Mouse (Mus musculus) cerebellum, postnatal 4 days (tissue): Measurements from ENCODE around the gene Serpine2.

Experiments
- DNase-seq, 2 experiments: peaks; one replicate each; pipeline ENCODE4 v3.0.0; 2022; ENCODE audit warnings: low spot score in 2 of 2, mixed read lengths in 1 of 2

The Serpine2 gene

DNA sequence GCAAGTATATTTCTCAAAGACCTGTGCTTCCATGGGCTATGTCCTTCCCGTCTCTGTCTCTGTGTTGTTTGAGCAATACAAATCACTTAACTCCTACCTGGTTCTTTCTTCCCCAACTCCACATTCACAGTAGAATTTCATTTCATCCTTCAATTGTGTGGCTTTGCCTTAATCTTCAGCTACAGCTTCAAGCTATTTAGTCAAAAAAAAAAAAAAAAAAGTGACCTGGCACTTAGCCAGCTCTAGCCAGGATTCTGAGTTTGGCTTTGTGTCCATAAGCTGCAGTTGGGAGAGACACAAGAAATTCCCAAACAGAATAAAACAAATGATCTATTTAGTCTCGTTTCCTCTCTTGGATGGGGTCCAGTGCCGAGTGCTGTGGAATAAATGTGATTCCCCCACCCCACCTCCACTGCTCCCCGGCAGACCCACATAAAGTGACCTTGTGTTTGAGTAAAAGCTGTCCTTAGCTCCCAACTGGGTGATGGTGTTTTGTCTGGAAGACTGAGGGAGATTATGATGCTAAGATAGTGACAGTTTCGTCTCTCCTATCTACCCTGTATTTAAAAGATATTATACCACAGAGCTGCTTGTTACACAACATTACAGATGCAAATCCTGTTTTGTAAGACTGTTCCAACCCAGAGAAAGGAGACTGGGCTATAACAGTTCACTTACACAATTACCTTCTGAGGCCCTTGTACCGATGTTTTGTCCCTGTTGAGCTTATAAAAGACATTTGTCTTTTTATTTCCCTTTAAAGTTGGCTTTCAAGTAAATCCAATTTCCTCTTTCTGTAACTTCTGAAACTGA, at the start of gene Serpine2:
Serpine2 (minus strand) TSS at position 51 of the 813 bp plus-strand sequence.
- peak in 1 of 2 experiments; percentile 33 for DNase-seq

DNA sequence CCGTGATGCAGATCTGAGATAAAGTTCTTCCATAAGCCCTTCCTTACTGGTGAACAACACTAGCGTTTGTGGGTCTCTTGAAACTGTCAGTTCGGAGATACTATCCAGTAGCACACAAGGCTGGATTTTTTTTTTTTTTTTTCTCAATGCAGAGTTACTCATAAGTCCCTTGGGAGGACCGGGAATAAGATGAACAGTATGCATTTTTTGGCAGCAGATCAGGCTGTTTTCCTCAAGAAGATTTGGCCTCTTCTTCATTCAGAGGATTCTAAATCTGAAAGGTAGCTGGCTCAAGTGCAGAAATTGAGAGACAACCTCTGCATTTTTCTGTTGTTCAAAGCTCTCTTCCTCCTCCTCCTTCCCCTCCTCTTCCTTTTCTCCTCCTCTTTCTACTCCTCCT, 46.8 kb upstream of the Serpine2 start:
- no peak for DNase-seq

DNA sequence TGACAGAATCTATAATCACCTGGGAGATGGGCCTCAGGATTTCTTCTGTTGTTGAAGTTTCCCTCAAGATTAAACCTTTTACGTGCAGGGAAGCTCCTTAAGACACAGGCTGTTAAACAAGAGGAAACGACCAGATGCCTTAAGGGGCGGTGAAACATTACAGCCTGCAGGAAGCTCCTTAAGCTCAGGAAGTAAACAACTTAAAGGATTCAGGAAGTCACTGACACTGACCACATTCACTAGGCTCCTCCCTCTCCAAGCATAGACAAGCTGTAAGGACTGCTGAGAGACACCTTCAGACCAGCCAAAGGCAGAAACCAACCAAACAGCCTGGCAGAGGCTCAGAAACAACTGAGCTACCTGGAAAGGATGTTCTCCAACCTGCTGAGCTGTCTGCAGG, 44.3 kb upstream of the Serpine2 start:
- DNase-seq, result no peak

GRCm38 (mm10) chr1:79902901-79903300, 41.9 kb upstream of the Serpine2 start:
- DNase-seq, result no peak

- no peak for DNase-seq
Measured at GRCm38 (mm10) chr1:79882648-79883047, 21.7 kb upstream of the Serpine2 start.

DNA sequence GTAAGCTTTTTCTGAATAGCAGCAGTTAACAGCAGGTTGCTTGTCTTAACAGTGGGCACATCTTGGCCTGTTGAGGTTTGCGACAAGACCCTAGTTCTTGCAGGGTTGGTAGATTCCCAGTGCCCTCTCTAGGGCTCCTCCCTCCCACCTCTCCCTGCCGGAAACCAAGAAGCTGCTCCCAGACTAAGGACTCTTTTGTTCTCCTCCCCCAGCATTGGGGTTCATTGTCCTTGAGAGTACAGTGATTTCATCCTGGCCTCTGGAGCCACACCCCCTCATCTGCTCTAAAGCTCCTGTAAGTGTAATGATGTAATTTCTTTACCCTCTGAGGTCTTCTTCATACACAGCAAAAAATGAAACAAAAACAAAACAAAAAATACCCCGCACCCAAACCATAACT, 13.8 kb upstream of the Serpine2 start:
- DNase-seq, result no peak

GRCm38 (mm10) chr1:79860411-79861039, 455 bp downstream of the Serpine2 start:
- DNase-seq, result no peak

DNA sequence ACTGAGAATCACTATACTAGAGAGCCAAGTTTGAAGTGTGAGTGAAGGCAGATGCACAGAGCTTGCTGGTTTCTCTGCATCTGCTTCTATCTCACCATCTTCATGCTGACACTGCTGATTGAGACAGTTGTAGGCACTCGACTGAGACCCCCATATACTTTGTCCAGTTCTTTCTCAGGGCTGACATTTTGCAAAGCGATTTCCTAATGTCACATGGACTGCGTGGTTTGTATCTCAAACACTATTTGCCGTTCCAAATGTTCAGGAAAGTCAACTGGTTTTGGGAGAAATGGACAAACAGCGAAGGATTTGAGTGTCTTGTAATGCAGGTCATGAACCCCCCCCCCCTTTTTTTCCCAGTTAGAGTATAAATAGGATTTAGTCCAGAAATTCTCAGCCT, 1.0 kb downstream of the Serpine2 start:
- DNase-seq, result no peak

DNA sequence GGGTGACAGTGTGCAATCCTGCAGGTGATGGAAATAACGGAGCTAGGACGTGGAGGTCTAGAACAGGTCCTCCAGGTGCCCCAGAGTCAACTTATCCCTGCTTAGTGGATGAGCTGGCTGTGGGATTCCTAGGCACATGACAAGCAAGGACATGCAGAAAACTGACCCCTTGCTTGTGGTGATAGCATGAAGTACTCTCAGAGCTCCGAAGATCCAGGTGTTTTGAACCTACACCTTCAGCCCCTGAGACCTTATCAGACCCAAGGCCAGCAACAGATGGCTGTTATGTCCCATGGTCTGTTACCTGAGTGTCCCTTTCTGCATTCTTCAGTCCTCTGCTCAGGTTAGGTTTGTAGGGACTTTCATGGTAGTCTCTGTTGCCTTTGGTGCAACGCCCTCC, 2.0 kb downstream of the Serpine2 start:
- no peak for DNase-seq

GRCm38 (mm10) chr1:79858389-79858994, 2.5 kb downstream of the Serpine2 start:
- peak; percentile 30 to 34 for DNase-seq

DNA sequence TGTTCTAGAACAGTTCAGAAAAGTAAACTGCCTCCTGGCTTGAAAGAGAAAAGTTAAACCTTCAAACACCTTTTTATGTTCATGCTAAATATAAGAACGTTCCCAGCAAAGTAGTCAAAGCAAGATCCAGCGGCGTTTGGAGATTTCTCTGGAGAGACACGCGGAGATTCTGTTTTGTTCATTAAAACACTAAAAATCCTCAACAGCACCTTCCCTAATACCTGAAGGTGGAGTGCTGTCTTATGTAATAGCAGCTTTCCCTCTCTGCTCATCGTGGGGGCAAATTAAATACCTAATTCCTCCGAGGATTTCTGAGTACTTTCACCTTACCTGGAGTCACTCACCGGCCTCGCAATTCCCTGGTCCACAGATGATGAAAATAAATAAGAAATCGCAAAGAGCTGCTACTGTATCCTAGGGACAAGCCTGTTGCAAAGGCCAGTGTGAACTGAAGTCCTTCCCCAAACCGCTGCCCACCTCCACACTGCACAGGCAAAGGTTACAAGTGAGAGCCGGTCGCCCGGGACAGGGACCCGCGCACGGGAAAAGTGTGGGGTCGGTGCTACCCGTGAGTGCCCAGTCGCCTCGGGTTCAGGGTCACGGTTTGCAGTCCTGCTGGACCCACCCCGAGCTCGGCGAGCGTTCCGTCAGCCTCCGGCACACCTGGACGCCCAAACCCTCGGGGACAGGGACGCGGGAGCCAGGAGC, 3.1 kb downstream of the Serpine2 start:
- DNase-seq, result no peak

GRCm38 (mm10) chr1:79856756-79857155, 4.2 kb downstream of the Serpine2 start:
- DNase-seq, result no peak

GRCm38 (mm10) chr1:79853527-79853926, 7.5 kb downstream of the Serpine2 start:
- DNase-seq, result no peak

- DNase-seq, result no peak
Measured at GRCm38 (mm10) chr1:79850341-79850740, 10.6 kb downstream of the Serpine2 start.

DNA sequence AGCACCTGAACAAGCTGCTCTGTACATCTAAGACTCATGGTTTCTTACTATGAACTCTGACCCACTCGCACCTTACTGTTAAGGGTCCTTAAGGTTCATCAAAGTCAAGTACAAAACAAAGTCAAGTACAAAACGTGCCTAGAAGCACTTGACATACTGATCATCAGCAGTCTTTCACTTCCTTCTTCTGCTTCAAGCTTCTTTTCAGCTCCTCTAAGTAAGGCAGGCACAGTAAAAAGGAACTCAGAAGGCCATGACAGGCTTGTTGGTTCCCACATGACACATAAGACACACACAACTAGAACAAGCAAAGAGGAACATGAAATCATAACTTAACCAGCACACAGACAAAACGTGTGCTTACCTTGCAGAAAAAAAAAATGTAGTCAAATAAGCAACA, 12.3 kb downstream of the Serpine2 start:
- DNase-seq, result no peak

DNA sequence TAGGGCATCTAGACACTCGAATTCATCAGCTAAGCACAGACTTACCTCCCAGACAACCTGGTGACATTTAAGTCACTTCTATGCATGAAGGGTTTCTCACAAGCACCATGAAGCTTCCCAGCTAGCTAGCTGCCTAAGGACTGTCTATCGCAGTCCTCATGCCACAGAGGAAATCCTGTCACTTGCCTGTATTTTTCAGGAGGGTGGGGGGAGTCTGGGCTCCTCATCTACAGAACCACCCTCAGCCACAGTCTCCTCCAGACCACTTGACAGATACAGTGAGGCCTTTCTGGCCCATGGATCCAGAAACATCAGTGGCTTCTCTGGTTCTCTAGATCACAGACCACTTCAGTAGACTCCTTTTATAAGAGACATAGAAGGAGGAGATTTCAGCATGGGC, 14.1 kb downstream of the Serpine2 start:
- no peak for DNase-seq

GRCm38 (mm10) chr1:79832719-79833404, 28.1 kb downstream of the Serpine2 start:
- DNase-seq, result peak; percentile 34 to 54

DNA sequence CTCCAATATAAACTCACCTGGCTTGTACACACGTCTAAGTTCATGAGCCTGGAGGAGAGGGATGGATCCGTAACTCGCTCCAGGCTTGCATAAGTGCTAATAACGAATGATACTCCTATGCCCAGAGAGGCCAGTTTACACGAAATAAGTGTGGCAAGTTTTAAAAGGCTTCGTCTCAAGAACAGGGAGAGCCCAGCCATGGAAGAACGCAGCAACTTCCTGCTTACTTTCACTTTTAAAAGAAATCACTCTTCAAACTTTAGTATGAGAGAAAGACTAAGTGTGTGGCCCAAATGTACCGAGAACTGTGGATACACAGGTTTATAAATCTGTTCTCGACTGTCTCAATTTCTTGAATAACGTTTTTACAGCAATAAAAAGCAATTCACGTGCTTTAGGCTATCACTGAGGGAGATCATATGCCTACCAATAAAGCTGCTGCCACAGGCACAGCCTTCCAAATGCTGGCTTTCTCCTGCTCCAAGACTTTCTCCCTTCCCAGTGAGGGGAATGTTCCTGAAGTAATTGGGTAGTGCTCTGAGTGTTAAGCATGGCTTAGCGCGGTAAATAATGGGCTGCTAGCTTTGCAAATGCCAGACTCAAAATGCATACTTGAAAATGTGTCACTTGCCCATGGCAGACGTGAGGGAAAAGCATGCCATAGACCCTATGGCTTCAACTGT, 36.9 kb downstream of the Serpine2 start:
- no peak for DNase-seq

GRCm38 (mm10) chr1:79822806-79823525, 38.0 kb downstream of the Serpine2 start:
- DNase-seq, result peak in 1 of 2 experiments; percentile 32

DNA sequence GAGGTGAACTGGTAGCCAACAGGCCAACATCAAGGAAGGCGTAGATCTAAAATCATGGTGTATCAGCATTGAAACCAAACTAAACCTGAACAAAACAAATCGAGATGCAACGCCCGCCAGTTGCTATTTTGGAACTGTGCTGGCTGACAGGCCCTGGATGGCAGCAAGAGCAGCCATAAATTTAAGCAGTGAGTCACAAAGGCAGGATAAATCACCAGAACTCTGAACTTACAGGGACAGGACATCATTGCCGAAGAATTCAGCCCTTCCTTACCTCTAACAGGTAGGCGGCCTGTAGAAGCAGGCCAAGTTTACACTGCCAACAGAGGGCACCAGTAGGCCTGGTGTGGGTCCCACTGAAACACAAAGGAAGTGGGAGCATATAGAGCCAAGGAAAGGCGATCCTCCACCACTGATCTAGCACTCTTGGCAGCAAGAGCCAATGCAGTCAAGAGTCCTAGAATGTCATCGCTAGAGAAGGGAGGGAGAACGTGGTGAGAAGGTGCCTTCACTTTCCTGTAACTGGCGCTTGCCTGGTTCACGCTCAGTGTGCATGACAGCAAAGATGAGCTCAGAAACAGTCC, 41.6 kb downstream of the Serpine2 start:
- no peak for DNase-seq
